Mouse (Mus musculus): Measurements from ENCODE around the gene Phf5a.

- no peak for TF ChIP-seq CTCF (IDR thresholded peaks at IDR 0.05; ENCODE audit: low read depth)
- TF ChIP-seq EP300 (IDR thresholded peaks at IDR 0.05; ENCODE audit: low read depth): no peak
Observed at GRCm38 (mm10) chr15:81885418-81885934, 13.8 kb upstream of the Phf5a start.
